Mouse (Mus musculus) left cerebral cortex, adult 2 months (tissue): ENCODE measurements at regions not wholly inside any gene's neighbourhood (a gene's known extent, or its start where the extent isn't known, plus 50 kb on each side); places are given as distances from the start of the nearest gene placed in this dataset.

Experiments
- DNase-seq, 2 experiments: peaks; one replicate each; pipeline ENCODE4 v3.0.0; 2021 to 2022; ENCODE audit warnings: low spot score in 2 of 2, mixed read lengths in 1 of 2; ENCODE audit errors: extremely low spot score in 1 of 2
- H3K27ac ChIP-seq: fragments of 200-600 bp; 2 replicates; pipeline ENCODE4 v1.8.1; 2022
- H3K4me3 ChIP-seq: fragments of 200-600 bp; 2 replicates; pipeline ENCODE4 v1.8.1; 2022
- CTCF ChIP-seq: fragments of 200-600 bp; IDR thresholded peaks from 2 replicates; pipeline ENCODE4 v1.8.1; 2022; ENCODE audit warnings: antibody characterized with exemption, mild to moderate bottlenecking, moderate library complexity
- intact Hi-C: fragments of 180-260 bp; cut with DNase I; formaldehyde crosslinking; loops from one replicate; pipeline ENCODE4 v1.15.1; 2025

GRCm38 (mm10) chr5:148820476-148820875, 108.6 kb downstream of the Katnal1 start:
- H3K4me3 ChIP-seq = no peak overlapping the region
- H3K27ac ChIP-seq = no peak overlapping the region
- intact Hi-C loops = no loop called here
- no peak for TF ChIP-seq CTCF
- peak in 1 of 2 experiments; percentile 47 for DNase-seq

- Histone ChIP-seq H3K4me3 (no peak overlapping the region), H3K27ac (no peak overlapping the region)
- TF ChIP-seq CTCF = no peak
- intact Hi-C loops = no loop called here
- no peak for DNase-seq
These were observed 109.7 kb downstream of the Katnal1 start for GRCm38 (mm10) chr5:148819423-148819822.

DNA sequence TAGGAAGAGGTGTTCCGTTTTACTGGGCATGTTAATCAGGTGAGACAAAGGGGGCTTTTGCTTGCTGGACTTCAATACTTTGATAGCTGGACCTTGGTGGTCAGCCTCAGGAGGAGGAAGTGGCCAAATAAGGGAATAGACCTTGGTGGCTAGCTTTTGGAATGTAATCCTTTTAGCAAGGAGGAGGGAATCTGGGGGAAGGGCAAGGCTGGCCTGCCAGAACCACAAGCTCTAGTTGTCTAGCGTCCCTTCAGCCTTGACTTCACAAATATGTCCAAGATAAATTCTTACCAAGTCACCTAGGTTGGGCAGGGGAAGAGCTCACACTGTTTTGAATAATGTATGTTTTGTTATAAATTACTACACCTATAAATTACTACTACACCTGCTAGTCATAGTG, 110.4 kb downstream of the Katnal1 start:
- intact Hi-C loops = no loop called here
- H3K4me3 ChIP-seq = no peak overlapping the region
- DNase-seq = no peak
- no peak overlapping the region for H3K27ac ChIP-seq
- no peak for TF ChIP-seq CTCF

- intact Hi-C loops = loop anchor here (2.0 to 5.0 kb wide), 2 partner anchors 236 to 524 kb away; no protein-coding TSS in a partner anchor
- no peak overlapping the region for H3K27ac ChIP-seq
- TF ChIP-seq CTCF = no peak
- DNase-seq = no peak
- H3K4me3 ChIP-seq = no peak overlapping the region
These were observed 116.3 kb downstream of the Katnal1 start for GRCm38 (mm10) chr5:148812840-148813239.

GRCm38 (mm10) chr5:148812016-148812415, 117.1 kb downstream of the Katnal1 start:
- no peak overlapping the region for H3K4me3 ChIP-seq
- peak; percentile 48 to 65 for DNase-seq
- TF ChIP-seq CTCF = peak; percentile 86
- intact Hi-C loops = loop anchor here (2.0 to 5.0 kb wide), 2 partner anchors 237 to 525 kb away; no protein-coding TSS in a partner anchor
- H3K27ac ChIP-seq = no peak overlapping the region

- Histone ChIP-seq H3K27ac (no peak overlapping the region), H3K4me3 (no peak overlapping the region)
- DNase-seq = no peak
- intact Hi-C loops = loop anchor here (5.0 kb wide), 1 partner anchor 713 kb away; no protein-coding TSS in a partner anchor
- no peak for TF ChIP-seq CTCF
These were observed 119.6 kb downstream of the Katnal1 start for GRCm38 (mm10) chr5:148809485-148809884.

GRCm38 (mm10) chr5:148809055-148809454, 120.1 kb downstream of the Katnal1 start:
- Histone ChIP-seq H3K4me3 (no peak overlapping the region), H3K27ac (no peak overlapping the region)
- intact Hi-C loops = loop anchor here (5.0 kb wide), 1 partner anchor 713 kb away; no protein-coding TSS in a partner anchor
- TF ChIP-seq CTCF = no peak
- no peak for DNase-seq

- intact Hi-C loops = loop anchor here (5.0 kb wide), 1 partner anchor 714 kb away; no protein-coding TSS in a partner anchor
- no peak overlapping the region for H3K27ac ChIP-seq
- DNase-seq = peak; percentile 66 to 70
- peak; percentile 77 for TF ChIP-seq CTCF
- H3K4me3 ChIP-seq = no peak overlapping the region
These were observed 120.7 kb downstream of the Katnal1 start for GRCm38 (mm10) chr5:148808426-148808825.

- intact Hi-C loops = loop anchor here (5.0 kb wide), 1 partner anchor 715 kb away; no protein-coding TSS in a partner anchor
- TF ChIP-seq CTCF = peak; percentile 16
- DNase-seq = no peak
- Histone ChIP-seq H3K27ac (no peak overlapping the region), H3K4me3 (no peak overlapping the region)
These were observed 121.5 kb downstream of the Katnal1 start for GRCm38 (mm10) chr5:148807612-148808011.

- intact Hi-C loops = loop anchor here (5.0 kb wide), 1 partner anchor 717 kb away; no protein-coding TSS in a partner anchor
- no peak for TF ChIP-seq CTCF
- H3K27ac ChIP-seq = no peak overlapping the region
- DNase-seq = no peak
- no peak overlapping the region for H3K4me3 ChIP-seq
These were observed 124.1 kb downstream of the Katnal1 start for GRCm38 (mm10) chr5:148805030-148805429.

GRCm38 (mm10) chr5:148803772-148804171, 125.3 kb downstream of the Katnal1 start:
- Histone ChIP-seq H3K4me3 (no peak overlapping the region), H3K27ac (no peak overlapping the region)
- intact Hi-C loops = no loop called here
- DNase-seq = no peak
- no peak for TF ChIP-seq CTCF

DNA sequence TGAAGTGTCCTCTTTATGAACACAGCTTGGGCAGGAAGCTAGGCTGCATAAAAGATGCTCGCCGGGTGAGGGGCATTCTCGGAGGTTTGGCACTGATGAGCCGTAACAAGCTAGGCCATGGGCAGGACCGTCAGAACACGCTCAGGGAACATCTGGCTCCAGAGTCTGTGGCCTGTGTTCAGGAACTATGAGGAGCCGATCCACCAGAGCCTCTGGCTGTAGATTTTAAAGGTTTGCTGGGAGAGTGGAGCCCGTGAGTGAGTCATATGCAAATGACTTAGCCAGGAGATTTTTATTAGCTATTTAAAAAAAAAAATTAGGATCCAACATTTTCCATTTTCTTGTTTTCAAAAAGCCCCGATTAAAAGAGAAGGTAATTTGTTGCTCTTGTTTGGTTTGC, 126.4 kb downstream of the Katnal1 start:
- intact Hi-C loops = no loop called here
- Histone ChIP-seq H3K4me3 (no peak overlapping the region), H3K27ac (no peak overlapping the region)
- no peak for DNase-seq
- TF ChIP-seq CTCF = no peak

GRCm38 (mm10) chr5:148798541-148798940, 130.6 kb downstream of the Katnal1 start:
- intact Hi-C loops = no loop called here
- H3K27ac ChIP-seq = no peak overlapping the region
- no peak for DNase-seq

More at GRCm38 (mm10) chr5:148798541-148798940, 130.6 kb downstream of the Katnal1 start:
- H3K4me3 ChIP-seq = no peak overlapping the region
- no peak for TF ChIP-seq CTCF
